In genomic region chr8:106520578-106520977, GRCm38 (mm10) we compare ENCODE assay signal across 28 mouse cellular contexts. TPM values are rescaled to one million over a fixed set of nuclear protein-coding genes. Genes with fewer than 3 reads are reported as not detected.
A peak's percentile ranks its signal among the peaks of the same experiment; 100 is the strongest.
DNase-seq lines count a peak whose midpoint lies in the region; ATAC-seq and TF ChIP-seq lines count a peak whose summit lies in the region.
"Had no signal": no experiment of that assay in that cellular context is flagged by ENCODE, and none has a peak within 500 bp of the region (broad histone marks: within the 10 kb centered on the region; RNA-seq: fewer than 3 reads in every experiment).

No protein-coding gene starts in this region.

- H3K9ac ChIP-seq in kidney, embryonic 16.5 days (replicated peaks; ENCODE audit: low read length) = no peak overlapping the region
- H3K9ac ChIP-seq in intestine, embryonic 16.5 days (ENCODE audit: low read depth, low read length) = no peak overlapping the region
- H3K9ac ChIP-seq in stomach, embryonic 16.5 days (ENCODE audit: low read length) = peak overlapping the region; percentile 20; the same call in 1 of the 2 replicates
- H3K9ac ChIP-seq in hindbrain, embryonic 11.5 days (ENCODE audit: low read depth, low read length) = no peak overlapping the region
- H3K9ac ChIP-seq: forebrain, embryonic 15.5 days; hindbrain, embryonic 15.5 days; liver, embryonic 14.5 days; midbrain, embryonic 12.5 days; neural tube, embryonic 12.5 days had no signal

- DNase-seq in heart, embryonic 10.5 days (ENCODE audit: low spot score) = no peak
- no peak for DNase-seq in heart, adult 11 months
- no peak for DNase-seq in kidney, adult 2 months
- DNase-seq in hindbrain, embryonic 11.5 days (ENCODE audit: low spot score) = no peak
- DNase-seq: adrenal gland, postnatal 14 days; cerebellum, postnatal 10 days; embryo, embryonic 11 days; heart, postnatal 14 days; kidney, adult 8-10 months; right cerebral cortex, postnatal 4 days; thymus, postnatal 25 days had no signal

- H3K27ac ChIP-seq in heart, embryonic 10.5 days = peak overlapping the region; percentile 77
- 0 out of 2 replicates have a peak overlapping the region, but pooled peaks have one; percentile 2 for H3K27ac ChIP-seq in kidney, embryonic 16.5 days (ENCODE audit: low read length)
- H3K27ac ChIP-seq in kidney, adult 2 months (ENCODE audit: insufficient read depth, low read depth, low read length) = no peak overlapping the region
- peak overlapping the region; percentile 12; the same call in 1 of the 2 replicates for H3K27ac ChIP-seq in intestine, embryonic 16.5 days (ENCODE audit: low read length)
- peak overlapping the region; percentile 84 for H3K27ac ChIP-seq in stomach, embryonic 16.5 days (ENCODE audit: low read length)
- no peak overlapping the region for H3K27ac ChIP-seq in hindbrain, embryonic 11.5 days (ENCODE audit: low read depth, low read length)
- H3K27ac ChIP-seq: forebrain, embryonic 15.5 days; hindbrain, embryonic 15.5 days; liver, embryonic 14.5 days; midbrain, embryonic 12.5 days; neural tube, embryonic 12.5 days had no signal

- H3K4me2 ChIP-seq in kidney, embryonic 16.5 days (replicated peaks; ENCODE audit: low read depth, low read length) = no peak overlapping the region
- no peak overlapping the region for H3K4me2 ChIP-seq in intestine, embryonic 16.5 days (ENCODE audit: low read depth, low read length)
- no peak overlapping the region for H3K4me2 ChIP-seq in stomach, embryonic 16.5 days (ENCODE audit: low read depth, low read length)
- no peak overlapping the region for H3K4me2 ChIP-seq in hindbrain, embryonic 11.5 days (replicated peaks; ENCODE audit: low read depth, low read length)
- H3K4me2 ChIP-seq: forebrain, embryonic 15.5 days; hindbrain, embryonic 15.5 days; midbrain, embryonic 12.5 days; neural tube, embryonic 12.5 days had no signal

- ATAC-seq in kidney, embryonic 16.5 days (ENCODE audit: low FRiP score, low TSS enrichment) = no peak
- no peak for ATAC-seq in intestine, embryonic 16.5 days
- ATAC-seq in stomach, embryonic 16.5 days (ENCODE audit: insufficient read depth, low FRiP score) = no peak
- ATAC-seq in megakaryocyte, adult 5-6 weeks (ENCODE audit: poor library complexity, severe bottlenecking) = no peak
- no peak for ATAC-seq in hindbrain, embryonic 11.5 days (ENCODE audit: low FRiP score)
- ATAC-seq: CD4-positive, CD25-positive, alpha-beta regulatory T cell, adult 4 months; forebrain, embryonic 15.5 days; Patski had no signal

- no peak for TF ChIP-seq POLR2A in kidney, adult 2 months (IDR thresholded peaks at IDR 0.05; ENCODE audit: low read depth, low read length)

- H3K36me3 ChIP-seq in heart, embryonic 10.5 days = peaks cover 7% of the 10 kb centered on the region
- H3K36me3 ChIP-seq in kidney, embryonic 16.5 days (ENCODE audit: insufficient read depth, low read length) = no peaks in the 10 kb centered on the region
- H3K36me3 ChIP-seq in kidney, adult 2 months (ENCODE audit: control insufficient read depth, insufficient read depth, low read length) = no peaks in the 10 kb centered on the region
- H3K36me3 ChIP-seq in intestine, embryonic 16.5 days (ENCODE audit: control insufficient read depth, insufficient read depth, low read length) = no peaks in the 10 kb centered on the region
- no peaks in the 10 kb centered on the region for H3K36me3 ChIP-seq in stomach, embryonic 16.5 days (ENCODE audit: control insufficient read depth, insufficient read depth, low read length)
- H3K36me3 ChIP-seq in hindbrain, embryonic 11.5 days (ENCODE audit: control insufficient read depth, insufficient read depth, low read length) = no peaks in the 10 kb centered on the region
- H3K36me3 ChIP-seq: forebrain, embryonic 15.5 days; hindbrain, embryonic 15.5 days; midbrain, embryonic 12.5 days; neural tube, embryonic 12.5 days had no signal

- 57% methylated on average over 7 of the region's 7 CpGs for WGBS in heart, embryonic 10.5 days
- 80% methylated on average over 7 of the region's 7 CpGs for WGBS in kidney, embryonic 16.5 days
- WGBS in kidney, adult 2 months = 82% methylated on average over 7 of the region's 7 CpGs
- 70% methylated on average over 7 of the region's 7 CpGs for WGBS in intestine, embryonic 16.5 days
- 54% methylated on average over 7 of the region's 7 CpGs for WGBS in stomach, embryonic 16.5 days
- WGBS in hindbrain, embryonic 11.5 days = 87% methylated on average over 7 of the region's 7 CpGs

- H3K27me3 ChIP-seq in heart, embryonic 10.5 days (ENCODE audit: insufficient read depth, poor library complexity, severe bottlenecking) = no peaks in the 10 kb centered on the region
- no peaks in the 10 kb centered on the region for H3K27me3 ChIP-seq in kidney, embryonic 16.5 days (ENCODE audit: insufficient read depth, low read length)
- no peaks in the 10 kb centered on the region for H3K27me3 ChIP-seq in kidney, adult 2 months (replicated peaks; ENCODE audit: control insufficient read depth, insufficient read depth, low read length)
- H3K27me3 ChIP-seq in intestine, embryonic 16.5 days (replicated peaks; ENCODE audit: control insufficient read depth, insufficient read depth, low read length) = no peaks in the 10 kb centered on the region
- H3K27me3 ChIP-seq in stomach, embryonic 16.5 days (ENCODE audit: control insufficient read depth, insufficient read depth, low read length) = no peaks in the 10 kb centered on the region
- no peaks in the 10 kb centered on the region for H3K27me3 ChIP-seq in hindbrain, embryonic 11.5 days (ENCODE audit: control insufficient read depth, insufficient read depth, low read length)
- H3K27me3 ChIP-seq: forebrain, embryonic 15.5 days; hindbrain, embryonic 15.5 days; midbrain, embryonic 12.5 days; neural tube, embryonic 12.5 days; Patski had no signal

- H3K4me1 ChIP-seq in heart, embryonic 10.5 days = peaks cover 65% of the 10 kb centered on the region
- H3K4me1 ChIP-seq in kidney, embryonic 16.5 days (ENCODE audit: insufficient read depth, low read length) = peaks cover 15% of the 10 kb centered on the region
- no peaks in the 10 kb centered on the region for H3K4me1 ChIP-seq in kidney, adult 2 months (ENCODE audit: control insufficient read depth, insufficient read depth, low read length)
- peaks cover 6% of the 10 kb centered on the region for H3K4me1 ChIP-seq in intestine, embryonic 16.5 days (ENCODE audit: control insufficient read depth, insufficient read depth, low read length)
- peaks cover 27% of the 10 kb centered on the region for H3K4me1 ChIP-seq in stomach, embryonic 16.5 days (ENCODE audit: control insufficient read depth, insufficient read depth, low read length)
- H3K4me1 ChIP-seq in hindbrain, embryonic 11.5 days (replicated peaks; ENCODE audit: control insufficient read depth, insufficient read depth, low read length) = no peaks in the 10 kb centered on the region
- H3K4me1 ChIP-seq: forebrain, embryonic 15.5 days; hindbrain, embryonic 15.5 days; midbrain, embryonic 12.5 days; neural tube, embryonic 12.5 days had no signal

- TF ChIP-seq CTCF in kidney, adult 2 months (conservative IDR thresholded peaks at IDR 0.05; ENCODE audit: insufficient read depth, insufficient read length, low read depth, low read length) = no peak

- no peak overlapping the region for H3K4me3 ChIP-seq in heart, embryonic 10.5 days
- no peak overlapping the region for H3K4me3 ChIP-seq in kidney, embryonic 16.5 days (ENCODE audit: low read length)
- H3K4me3 ChIP-seq in kidney, adult 2 months (ENCODE audit: insufficient read depth, low read depth, low read length) = no peak overlapping the region
- H3K4me3 ChIP-seq in intestine, embryonic 16.5 days (ENCODE audit: low read length) = no peak overlapping the region
- H3K4me3 ChIP-seq in stomach, embryonic 16.5 days (replicated peaks; ENCODE audit: low read length) = no peak overlapping the region
- H3K4me3 ChIP-seq in hindbrain, embryonic 11.5 days (ENCODE audit: low read depth, low read length) = no peak overlapping the region
- H3K4me3 ChIP-seq: forebrain, embryonic 15.5 days; hindbrain, embryonic 15.5 days; midbrain, embryonic 12.5 days; neural tube, embryonic 12.5 days had no signal

- H3K9me3 ChIP-seq in heart, embryonic 10.5 days = no peaks in the 10 kb centered on the region
- H3K9me3 ChIP-seq in kidney, embryonic 16.5 days (ENCODE audit: low read length) = no peaks in the 10 kb centered on the region
- no peaks in the 10 kb centered on the region for H3K9me3 ChIP-seq in intestine, embryonic 16.5 days (ENCODE audit: control insufficient read depth, low read length)
- H3K9me3 ChIP-seq in stomach, embryonic 16.5 days (replicated peaks; ENCODE audit: control insufficient read depth, low read length) = no peaks in the 10 kb centered on the region
- no peaks in the 10 kb centered on the region for H3K9me3 ChIP-seq in hindbrain, embryonic 11.5 days (ENCODE audit: control insufficient read depth, low read length)
- H3K9me3 ChIP-seq: forebrain, embryonic 15.5 days; hindbrain, embryonic 15.5 days; midbrain, embryonic 12.5 days; neural tube, embryonic 12.5 days had no signal

RNA-seq across cellular contexts. Expression of gene Cdh3, which starts 9.9 kb away (rescaled TPM):
- polyA plus RNA-seq in heart, embryonic 10.5 days (2016; fragmentation: Nextera tagmentation; extraction: Ambion mirVana) = 31.2 and 37.7 TPM in 2 replicates
- 31.0 and 31.8 TPM in 2 replicates for polyA plus RNA-seq in kidney, embryonic 16.5 days (2015; fragmentation: Nextera tagmentation; extraction: Ambion mirVana)
- 5.0 and 5.5 TPM in 2 replicates for polyA plus RNA-seq in kidney, adult 2 months (2012; rRNA removed)
- polyA plus RNA-seq in intestine, embryonic 16.5 days (2015; fragmentation: Nextera tagmentation; extraction: Ambion mirVana) = 11.5 and 12.5 TPM in 2 replicates
- 16.7 and 16.8 TPM in 2 replicates for polyA plus RNA-seq in stomach, embryonic 16.5 days (2015; fragmentation: Nextera tagmentation; extraction: Ambion mirVana)
- total RNA-seq in megakaryocyte, adult 5-6 weeks (2015) = not detected in 2 replicates
- total RNA-seq in megakaryocyte, adult 5-6 weeks (2017) = not detected in 2 replicates
- polyA plus RNA-seq in hindbrain, embryonic 11.5 days (2014; fragmentation: Nextera tagmentation; extraction: Ambion mirVana) = 3.8 and 4.5 TPM in 2 replicates
- polyA plus RNA-seq: CD4-positive, CD25-positive, alpha-beta regulatory T cell, adult 4 months had no signal

RNA-seq across cellular contexts. Expression of gene 6030452D12Rik, which starts 20.3 kb away (rescaled TPM):
- polyA plus RNA-seq in heart, embryonic 10.5 days (2016; fragmentation: Nextera tagmentation; extraction: Ambion mirVana) = not detected in 2 replicates
- polyA plus RNA-seq in kidney, embryonic 16.5 days (2015; fragmentation: Nextera tagmentation; extraction: Ambion mirVana) = not detected in 2 replicates
- not detected in 2 replicates for polyA plus RNA-seq in kidney, adult 2 months (2012; rRNA removed)
- not detected in 2 replicates for polyA plus RNA-seq in intestine, embryonic 16.5 days (2015; fragmentation: Nextera tagmentation; extraction: Ambion mirVana)
- not detected in 2 replicates for polyA plus RNA-seq in stomach, embryonic 16.5 days (2015; fragmentation: Nextera tagmentation; extraction: Ambion mirVana)
- total RNA-seq in megakaryocyte, adult 5-6 weeks (2015) = not detected in 2 replicates
- total RNA-seq in megakaryocyte, adult 5-6 weeks (2017) = not detected in 2 replicates
- not detected in 2 replicates for polyA plus RNA-seq in hindbrain, embryonic 11.5 days (2014; fragmentation: Nextera tagmentation; extraction: Ambion mirVana)
- total RNA-seq: adrenal gland, postnatal 14 days; ES-E14; gastrocnemius, postnatal 4 days; heart, postnatal 14 days; layer of hippocampus, adult 8-10 months; left cerebral cortex, postnatal 36 days had no signal
- polyA plus RNA-seq: brain, embryonic 14.5 days; CD4-positive, CD25-positive, alpha-beta regulatory T cell, adult 4 months; forebrain, embryonic 15.5 days; hindbrain, embryonic 15.5 days; liver, embryonic 14.5 days; lung, embryonic 16.5 days; midbrain, embryonic 12.5 days; neural tube, embryonic 12.5 days; Patski had no signal

RNA-seq across cellular contexts. Expression of gene Gm10073, which starts 52.7 kb away (rescaled TPM):
- 4.9 and 6.8 TPM in 2 replicates for polyA plus RNA-seq in heart, embryonic 10.5 days (2016; fragmentation: Nextera tagmentation; extraction: Ambion mirVana)
- polyA plus RNA-seq in kidney, embryonic 16.5 days (2015; fragmentation: Nextera tagmentation; extraction: Ambion mirVana) = 11.3 and 21.2 TPM in 2 replicates
- 34.0 and 102 TPM in 2 replicates for polyA plus RNA-seq in kidney, adult 2 months (2012; rRNA removed)
- polyA plus RNA-seq in intestine, embryonic 16.5 days (2015; fragmentation: Nextera tagmentation; extraction: Ambion mirVana) = 8.4 and 10.6 TPM in 2 replicates
- polyA plus RNA-seq in stomach, embryonic 16.5 days (2015; fragmentation: Nextera tagmentation; extraction: Ambion mirVana) = 13.4 and 26.5 TPM in 2 replicates
- total RNA-seq in megakaryocyte, adult 5-6 weeks (2015) = 53.0 and 66.6 TPM in 2 replicates
- 5.4 and 6.9 TPM in 2 replicates for total RNA-seq in megakaryocyte, adult 5-6 weeks (2017)
- polyA plus RNA-seq in hindbrain, embryonic 11.5 days (2014; fragmentation: Nextera tagmentation; extraction: Ambion mirVana) = 3.7 and 4.8 TPM in 2 replicates

Comparison
In these comparisons a context has a peak if more than half of its experiments do, and no peak if none do; other contexts are left out.
1. H3K27ac ChIP-seq: peak in heart, embryonic 10.5 days (single experiment), kidney, embryonic 16.5 days (single experiment), intestine, embryonic 16.5 days (single experiment) and stomach, embryonic 16.5 days (single experiment); none in kidney, adult 2 months (single experiment) and hindbrain, embryonic 11.5 days (single experiment).